Mouse (Mus musculus) liver, embryonic 14.5 days (tissue): Measurements from ENCODE around the gene Vav1. TPM values are rescaled to one million over a fixed set of nuclear protein-coding genes. Genes with fewer than 3 reads are reported as not detected.

Source experiments
- ATAC-seq: fragments of 200-750 bp; cut with Nextera tagmentation; 2 replicates; pipeline ENCODE4 v1.8.0; 2017; ENCODE audit warnings: moderate number of reproducible peaks, mild to moderate bottlenecking, moderate library complexity; ENCODE audit not compliant: insufficient read depth
- DNase-seq, 3 experiments: peaks; one replicate each; pipeline ENCODE4 v3.0.0-alpha.2; 2012 to 2013; ENCODE audit warnings: low read depth in 3 of 3, low spot score in 3 of 3
- H3K27ac ChIP-seq: fragments of 300-500 bp; sonication (generic); 2 replicates; pipeline ENCODE4 v1.5.1; 2014; ENCODE audit warnings: moderate library complexity, mild to moderate bottlenecking, control low read depth, inconsistent platforms
- H3K27me3 ChIP-seq: fragments of 300-500 bp; sonication (generic); 2 replicates; pipeline ENCODE4 v1.6.1; 2014; ENCODE audit warnings: mild to moderate bottlenecking, low read length, moderate library complexity; ENCODE audit not compliant: control insufficient read depth, insufficient read depth
- H3K36me3 ChIP-seq: fragments of 300-500 bp; sonication (generic); replicated peaks from 2 replicates; pipeline ENCODE4 v1.6.1; 2014; ENCODE audit warnings: low read depth; ENCODE audit not compliant: control insufficient read depth, insufficient read depth
- H3K4me1 ChIP-seq, 2 experiments: fragments of 200-500 bp in 1 of 2; fragments of 300-500 bp in 1 of 2; sonication (generic) in 1 of 2; replicated peaks; 2 replicates each; pipeline ENCODE4 v1.6.1; 2012 to 2014; ENCODE audit warnings: antibody characterized with exemption in 1 of 2, inconsistent platforms in 1 of 2, low read length in 1 of 2; ENCODE audit not compliant: control insufficient read depth in 2 of 2, insufficient read depth in 2 of 2
- H3K4me2 ChIP-seq: fragments of 300-500 bp; sonication (generic); 2 replicates; pipeline ENCODE4 v1.6.1; 2014; ENCODE audit warnings: low read depth, mild to moderate bottlenecking, control low read depth, moderate library complexity
- H3K4me3 ChIP-seq, 2 experiments: fragments of 200-500 bp in 1 of 2; fragments of 300-500 bp in 1 of 2; sonication (generic) in 1 of 2; 2 replicates each; pipeline ENCODE4 v1.5.1; 2012 to 2014; ENCODE audit warnings: low read depth in 2 of 2, low read length in 2 of 2, mild to moderate bottlenecking in 2 of 2, control low read depth in 1 of 2, inconsistent platforms in 1 of 2, moderate library complexity in 1 of 2; ENCODE audit not compliant: insufficient read depth in 1 of 2
- H3K9ac ChIP-seq: fragments of 300-500 bp; sonication (generic); replicated peaks from 2 replicates; pipeline ENCODE4 v1.6.1; 2014; ENCODE audit warnings: mild to moderate bottlenecking, control low read depth, moderate library complexity
- H3K9me3 ChIP-seq: fragments of 300-500 bp; sonication (generic); 2 replicates; pipeline ENCODE4 v1.6.1; 2016; ENCODE audit warnings: low read length, mixed read lengths; ENCODE audit not compliant: control insufficient read depth
- CTCF ChIP-seq: IDR thresholded peaks from 2 replicates; pipeline ENCODE4 v1.5.1; 2016; ENCODE audit warnings: antibody characterized with exemption, low read depth, control low read depth
- EP300 ChIP-seq: IDR thresholded peaks from 2 replicates; pipeline ENCODE4 v1.6.1; 2016; ENCODE audit warnings: antibody characterized with exemption, low read depth
- WGBS: fragments of 180-500 bp; shearing (Covaris S2); extraction: QIAGEN DNeasy Blood & Tissue Kit; methylation state at CpG from one replicate; pipeline ENCODE4 v1.1.7; 2014; ENCODE audit not compliant: insufficient replicate concordance; 5-methylcytosine and 5-hydroxymethylcytosine counted together
- polyA plus RNA-seq, 2 experiments: library from polyadenylated mRNA; depleted of rRNA in 1 of 2; stranded (reverse) in 1 of 2; unstranded in 1 of 2; fragments of >200 nt; fragmentation: Nextera tagmentation in 1 of 2; extraction: Ambion mirVana in 1 of 2; gene quantifications; 2 replicates each; pipeline versions ENCODE4 v1.2.1 to v1.2.3; 2012 to 2014

Vav1 gene
- polyA plus RNA-seq, 2 experiments: 6.9 to 11.0 TPM

GRCm38 (mm10) chr17:57297040-57297439 is 18.1 kb downstream of the Vav1 start:
- Histone ChIP-seq H3K4me1 (no peaks in the 10 kb centered on the region), H3K4me2 (no peak overlapping the region), H3K27ac (no peak overlapping the region), H3K36me3 (no peaks in the 10 kb centered on the region), H3K9ac (no peak overlapping the region), H3K9me3 (no peaks in the 10 kb centered on the region), H3K27me3 (no peaks in the 10 kb centered on the region), H3K4me3 (no peak overlapping the region)
- no peak for DNase-seq
- WGBS: 46% methylated on average over 12 of the region's 12 CpGs
- no peak for TF ChIP-seq EP300
- TF ChIP-seq CTCF: no peak
- 0 out of 2 replicates have a peak, but pooled peaks have one; percentile 33 for ATAC-seq

DNA sequence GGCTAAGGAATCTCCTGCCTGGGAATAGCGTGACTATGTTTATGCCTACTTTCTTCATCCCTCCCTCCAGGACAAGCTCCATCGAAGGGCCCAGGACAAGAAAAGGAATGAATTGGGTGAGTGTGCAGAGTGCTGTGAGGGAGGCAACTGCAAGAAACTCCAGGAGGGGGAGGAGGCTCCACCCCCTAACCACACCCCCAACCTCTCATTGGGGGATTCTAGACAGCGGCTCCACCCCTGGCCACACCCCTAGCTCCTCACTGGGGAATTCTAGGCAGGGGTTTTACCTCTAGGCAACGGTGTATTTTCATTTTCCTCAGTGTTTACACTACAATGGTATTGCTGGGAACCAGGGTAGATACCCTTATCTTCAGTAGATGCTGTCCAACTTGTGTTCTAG is 26.7 kb downstream of the Vav1 start:
- Histone ChIP-seq H3K4me2 (no peak overlapping the region), H3K4me1 (no peaks in the 10 kb centered on the region; a peak in 1 of 4 replicates), H3K36me3 (no peaks in the 10 kb centered on the region), H3K9me3 (no peaks in the 10 kb centered on the region), H3K9ac (no peak overlapping the region), H3K27ac (no peak overlapping the region), H3K27me3 (no peaks in the 10 kb centered on the region), H3K4me3 (no peak overlapping the region)
- DNase-seq: no peak
- 64% methylated on average over 4 of the region's 4 CpGs for WGBS
- TF ChIP-seq EP300 (no peak), CTCF (no peak)
- no peak for ATAC-seq

DNA sequence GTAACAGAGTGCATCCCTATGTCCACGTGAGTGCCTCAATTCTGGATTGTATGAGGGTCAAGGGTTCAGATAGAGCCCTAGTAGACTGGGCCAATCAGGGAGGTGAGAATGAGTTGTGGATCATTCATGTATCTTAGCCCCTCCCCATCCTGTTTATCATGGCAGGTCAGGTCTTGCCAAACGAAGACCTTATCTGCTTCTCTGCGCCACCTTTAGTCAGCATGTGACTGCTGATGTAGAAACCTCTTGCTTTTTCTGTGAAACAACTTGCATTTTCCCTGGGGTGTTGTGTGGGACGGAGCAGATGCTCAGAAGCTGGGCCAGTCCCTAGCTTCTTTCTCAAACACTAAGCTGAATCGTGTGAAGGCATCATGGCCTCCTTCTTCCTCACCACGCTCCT is 28.2 kb downstream of the Vav1 start:
- DNase-seq (no peak), ATAC-seq (no peak)
- TF ChIP-seq CTCF (no peak), EP300 (no peak)
- Histone ChIP-seq H3K36me3 (no peaks in the 10 kb centered on the region), H3K27me3 (no peaks in the 10 kb centered on the region), H3K27ac (no peak overlapping the region), H3K4me3 (no peak overlapping the region), H3K4me1 (no peaks in the 10 kb centered on the region; a peak in 1 of 4 replicates), H3K9ac (no peak overlapping the region), H3K9me3 (no peaks in the 10 kb centered on the region), H3K4me2 (no peak overlapping the region)
- WGBS: 45% methylated on average over 6 of the region's 6 CpGs

- no peaks in the 10 kb centered on the region; a peak in 1 of 4 replicates for H3K4me1 ChIP-seq
- no peaks in the 10 kb centered on the region for H3K27me3 ChIP-seq
- TF ChIP-seq EP300 (no peak), CTCF (no peak)
- no peak overlapping the region for H3K27ac ChIP-seq
- H3K36me3 ChIP-seq: no peaks in the 10 kb centered on the region
- DNase-seq: no peak
- ATAC-seq: no peak
- H3K4me3 ChIP-seq: no peak overlapping the region
- WGBS: 52% methylated on average over 13 of the region's 13 CpGs
- H3K9me3 ChIP-seq: no peaks in the 10 kb centered on the region
- H3K4me2 ChIP-seq: no peak overlapping the region
- H3K9ac ChIP-seq: no peak overlapping the region
Measured at GRCm38 (mm10) chr17:57311801-57312200, 32.9 kb downstream of the Vav1 start.

DNA sequence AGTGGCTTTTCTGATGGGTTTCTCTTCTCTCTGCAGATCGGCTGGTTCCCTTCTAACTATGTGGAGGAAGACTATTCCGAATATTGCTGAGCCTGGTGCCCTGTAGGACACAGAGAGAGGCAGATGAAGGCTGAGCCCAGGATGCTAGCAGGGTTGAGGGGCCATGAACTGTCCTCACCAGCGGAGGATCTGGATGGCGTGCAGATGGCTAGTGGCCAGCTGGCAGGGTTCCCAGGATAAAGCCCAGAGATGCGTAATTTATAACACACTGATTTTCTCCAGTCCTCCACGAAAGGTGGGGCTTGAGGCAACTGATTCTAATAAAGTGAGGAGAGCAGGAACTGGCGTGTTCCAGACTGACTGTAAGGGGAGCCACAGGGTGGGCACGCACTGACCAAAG is 48.7 kb downstream of the Vav1 start:
- Histone ChIP-seq H3K27me3 (no peaks in the 10 kb centered on the region), H3K4me2 (no peak overlapping the region), H3K36me3 (no peaks in the 10 kb centered on the region), H3K9ac (no peak overlapping the region), H3K4me3 (no peak overlapping the region), H3K4me1 (no peaks in the 10 kb centered on the region), H3K27ac (no peak overlapping the region), H3K9me3 (no peaks in the 10 kb centered on the region)
- TF ChIP-seq CTCF: no peak
- no peak for DNase-seq
- no peak for ATAC-seq
- 67% methylated on average over 8 of the region's 8 CpGs for WGBS

- WGBS: 49% methylated on average over 6 of the region's 6 CpGs
- H3K27me3 ChIP-seq: no peaks in the 10 kb centered on the region
- H3K4me2 ChIP-seq: no peak overlapping the region
- no peaks in the 10 kb centered on the region for H3K36me3 ChIP-seq
- H3K4me3 ChIP-seq: no peak overlapping the region
- no peak overlapping the region for H3K9ac ChIP-seq
- no peak for ATAC-seq
- H3K4me1 ChIP-seq: no peaks in the 10 kb centered on the region
- no peak for TF ChIP-seq EP300
- TF ChIP-seq CTCF: no peak
- H3K9me3 ChIP-seq: no peaks in the 10 kb centered on the region
- H3K27ac ChIP-seq: no peak overlapping the region
- no peak for DNase-seq
Measured at GRCm38 (mm10) chr17:57328944-57329343, 50.0 kb downstream of the Vav1 start.
